Mouse (Mus musculus): ENCODE measurements around the gene Ybx1. TPM values are rescaled to one million over a fixed set of nuclear protein-coding genes. Genes with fewer than 3 reads are reported as not detected.

Gene Ybx1
- polyA plus RNA-seq, 1 experiment: 242 TPM

GRCm38 (mm10) chr4:119313756-119314155, 19.4 kb upstream of the Ybx1 start:
- WGBS: 92% methylated on average over 1 of the region's 1 CpGs
- Histone ChIP-seq H3K27ac (ENCODE audit: insufficient read depth, low read depth, low read length) (no peak overlapping the region), H3K4me3 (ENCODE audit: low read depth, low read length) (no peak overlapping the region), H3K36me3 (ENCODE audit: control insufficient read depth, insufficient read depth, low read length) (peaks cover 40% of the 10 kb centered on the region), H3K4me1 (ENCODE audit: control insufficient read depth, insufficient read depth, insufficient read length, low read length) (no peaks in the 10 kb centered on the region), H3K27me3 (ENCODE audit: control insufficient read depth, insufficient read depth, low read length) (no peaks in the 10 kb centered on the region)
- no peak for TF ChIP-seq POLR2A (IDR thresholded peaks at IDR 0.05; ENCODE audit: low read depth, low read length)
- TF ChIP-seq CTCF (IDR thresholded peaks at IDR 0.05; ENCODE audit: extremely low read depth, insufficient read length, insufficient replicate concordance, low read depth, low read length): no peak

DNA sequence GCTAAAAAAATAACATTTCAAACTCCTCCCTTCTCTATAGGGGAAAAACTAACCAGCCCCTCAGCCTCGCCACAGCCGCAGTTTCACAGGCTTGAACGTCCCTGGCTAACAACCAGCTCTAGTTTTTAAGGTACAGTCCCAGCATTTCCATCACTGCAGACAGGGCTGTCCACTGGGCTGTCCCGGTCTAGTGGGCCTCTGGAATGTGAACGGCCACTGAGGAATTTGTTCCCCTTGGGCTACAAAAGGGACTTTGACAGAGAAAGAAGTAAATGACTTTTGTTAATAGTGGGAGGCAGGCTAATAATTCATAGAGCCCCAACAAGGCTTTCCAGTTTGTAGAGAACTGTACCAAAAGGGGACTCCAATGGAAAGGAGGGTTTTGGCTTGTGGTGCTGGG, 11.0 kb upstream of the Ybx1 start:
- 87% methylated on average over 5 of the region's 5 CpGs for WGBS

GRCm38 (mm10) chr4:119303291-119303690, 8.9 kb upstream of the Ybx1 start:
- 89% methylated on average over 8 of the region's 8 CpGs for WGBS
- Histone ChIP-seq H3K4me3 (ENCODE audit: low read depth, low read length) (no peak overlapping the region), H3K27ac (ENCODE audit: insufficient read depth, low read depth, low read length) (no peak overlapping the region), H3K36me3 (ENCODE audit: control insufficient read depth, insufficient read depth, low read length) (peaks cover 9% of the 10 kb centered on the region), H3K4me1 (ENCODE audit: control insufficient read depth, insufficient read depth, insufficient read length, low read length) (no peaks in the 10 kb centered on the region), H3K27me3 (ENCODE audit: control insufficient read depth, insufficient read depth, low read length) (no peaks in the 10 kb centered on the region)
- no peak for TF ChIP-seq POLR2A (IDR thresholded peaks at IDR 0.05; ENCODE audit: low read depth, low read length)
- TF ChIP-seq CTCF (IDR thresholded peaks at IDR 0.05; ENCODE audit: extremely low read depth, insufficient read length, insufficient replicate concordance, low read depth, low read length): no peak

More for the DNA sequence above, 11.0 kb upstream of the Ybx1 start:
- Histone ChIP-seq H3K4me1 (ENCODE audit: control insufficient read depth, insufficient read depth, insufficient read length, low read length) (no peaks in the 10 kb centered on the region), H3K36me3 (ENCODE audit: control insufficient read depth, insufficient read depth, low read length) (peaks cover 16% of the 10 kb centered on the region), H3K27me3 (ENCODE audit: control insufficient read depth, insufficient read depth, low read length) (no peaks in the 10 kb centered on the region), H3K27ac (ENCODE audit: insufficient read depth, low read depth, low read length) (no peak overlapping the region), H3K4me3 (ENCODE audit: low read depth, low read length) (no peak overlapping the region)
- TF ChIP-seq POLR2A (IDR thresholded peaks at IDR 0.05; ENCODE audit: low read depth, low read length): no peak
- TF ChIP-seq CTCF (IDR thresholded peaks at IDR 0.05; ENCODE audit: extremely low read depth, insufficient read length, insufficient replicate concordance, low read depth, low read length): no peak

DNA sequence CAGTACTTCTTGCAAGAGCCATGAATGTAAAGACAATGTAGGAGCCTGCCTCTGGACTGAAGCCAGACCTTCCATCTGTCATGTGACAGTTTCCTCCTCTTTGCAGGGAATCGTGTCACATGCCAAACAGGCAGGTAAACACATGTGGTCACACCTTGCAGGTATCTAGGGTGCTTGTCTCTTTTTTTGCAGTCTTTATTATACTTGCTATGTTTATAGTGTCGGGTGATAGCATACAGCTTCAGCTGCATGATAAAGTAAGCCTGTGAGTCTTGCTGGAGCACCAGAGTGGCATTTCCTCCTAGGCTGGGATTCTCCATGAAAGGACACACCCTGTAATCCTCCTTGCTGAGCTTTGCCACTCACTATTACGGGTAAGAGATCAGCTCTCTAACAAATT, 7.4 kb upstream of the Ybx1 start:
- Histone ChIP-seq H3K4me1 (ENCODE audit: control insufficient read depth, insufficient read depth, insufficient read length, low read length) (no peaks in the 10 kb centered on the region), H3K27ac (ENCODE audit: insufficient read depth, low read depth, low read length) (no peak overlapping the region), H3K27me3 (ENCODE audit: control insufficient read depth, insufficient read depth, low read length) (no peaks in the 10 kb centered on the region), H3K4me3 (ENCODE audit: low read depth, low read length) (no peak overlapping the region), H3K36me3 (ENCODE audit: control insufficient read depth, insufficient read depth, low read length) (no peaks in the 10 kb centered on the region)
- TF ChIP-seq POLR2A (IDR thresholded peaks at IDR 0.05; ENCODE audit: low read depth, low read length) (no peak), CTCF (IDR thresholded peaks at IDR 0.05; ENCODE audit: extremely low read depth, insufficient read length, insufficient replicate concordance, low read depth, low read length) (no peak)
- WGBS: 28% methylated on average over 3 of the region's 3 CpGs

DNA sequence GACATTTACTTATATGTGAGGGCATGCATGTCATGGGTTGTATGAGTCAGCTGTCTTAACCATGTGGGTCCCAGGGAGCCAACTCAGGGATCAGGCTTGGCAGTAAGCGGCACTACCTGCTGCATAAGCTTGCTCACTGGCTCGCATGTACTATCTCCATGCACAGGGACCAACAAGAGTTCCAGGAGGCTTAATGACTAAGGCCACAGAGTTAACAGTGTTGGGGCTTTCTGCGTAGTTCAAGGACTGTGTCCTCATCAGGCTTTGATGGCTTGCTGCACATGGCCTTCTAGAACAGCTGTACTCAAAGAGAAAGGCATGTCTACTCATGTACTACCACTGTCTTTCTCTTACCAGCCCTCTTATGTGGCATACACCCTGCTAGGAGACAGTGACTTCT, 6.4 kb upstream of the Ybx1 start:
- Histone ChIP-seq H3K4me1 (ENCODE audit: control insufficient read depth, insufficient read depth, insufficient read length, low read length) (no peaks in the 10 kb centered on the region), H3K4me3 (ENCODE audit: low read depth, low read length) (no peak overlapping the region), H3K27me3 (ENCODE audit: control insufficient read depth, insufficient read depth, low read length) (no peaks in the 10 kb centered on the region), H3K36me3 (ENCODE audit: control insufficient read depth, insufficient read depth, low read length) (no peaks in the 10 kb centered on the region), H3K27ac (ENCODE audit: insufficient read depth, low read depth, low read length) (no peak overlapping the region)
- TF ChIP-seq CTCF (IDR thresholded peaks at IDR 0.05; ENCODE audit: extremely low read depth, insufficient read length, insufficient replicate concordance, low read depth, low read length) (no peak), POLR2A (IDR thresholded peaks at IDR 0.05; ENCODE audit: low read depth, low read length) (no peak)
- WGBS: 89% methylated on average over 3 of the region's 3 CpGs

DNA sequence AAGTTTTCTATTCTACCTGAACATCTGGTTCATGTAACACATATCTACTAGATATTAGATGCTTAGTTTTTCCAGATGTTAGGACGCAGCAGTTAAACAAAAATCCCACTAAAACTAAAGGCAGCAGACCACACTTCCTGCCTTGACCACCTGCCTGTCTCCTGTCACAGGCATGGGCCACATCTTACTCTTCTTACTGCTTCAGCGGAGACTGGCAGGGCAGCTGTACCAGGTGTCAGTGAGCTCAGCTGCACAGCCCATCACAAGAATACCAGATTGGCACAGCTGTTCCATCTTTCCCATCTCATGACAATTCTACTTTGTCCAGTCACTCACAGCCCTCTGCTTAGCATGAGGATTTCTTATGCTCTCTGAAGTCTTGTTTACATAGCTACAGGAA, 3.0 kb upstream of the Ybx1 start:
- no peak overlapping the region for H3K27ac ChIP-seq (ENCODE audit: insufficient read depth, low read depth, low read length)
- no peak for TF ChIP-seq POLR2A (IDR thresholded peaks at IDR 0.05; ENCODE audit: low read depth, low read length)
- no peak for TF ChIP-seq CTCF (IDR thresholded peaks at IDR 0.05; ENCODE audit: extremely low read depth, insufficient read length, insufficient replicate concordance, low read depth, low read length)
- 83% methylated on average over 2 of the region's 2 CpGs for WGBS
- H3K4me1 ChIP-seq (ENCODE audit: control insufficient read depth, insufficient read depth, insufficient read length, low read length): peaks cover 3% of the 10 kb centered on the region; the same call in 1 of the 2 replicates
- H3K27me3 ChIP-seq (ENCODE audit: control insufficient read depth, insufficient read depth, low read length): no peaks in the 10 kb centered on the region
- no peaks in the 10 kb centered on the region; the same call in 1 of the 2 replicates for H3K36me3 ChIP-seq (ENCODE audit: control insufficient read depth, insufficient read depth, low read length)
- H3K4me3 ChIP-seq (ENCODE audit: low read depth, low read length): no peak overlapping the region

DNA sequence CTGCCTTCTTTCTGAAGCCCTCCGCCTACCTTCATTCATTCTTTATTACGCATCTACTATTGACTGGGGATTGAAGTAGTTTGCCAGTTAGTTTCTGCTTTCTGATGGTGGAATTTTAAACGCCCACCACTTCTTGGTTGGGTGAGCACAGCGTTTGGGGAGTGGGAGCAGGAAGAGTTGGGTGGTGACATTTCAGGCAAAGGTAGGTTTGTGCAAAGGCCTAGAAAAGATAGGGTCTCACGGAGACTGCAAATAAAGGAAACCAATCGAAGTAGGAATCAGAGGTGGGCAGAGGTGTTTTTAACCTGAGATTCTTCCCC, 690 bp upstream of the Ybx1 start:
- H3K27me3 ChIP-seq (ENCODE audit: control insufficient read depth, insufficient read depth, low read length): no peaks in the 10 kb centered on the region
- peaks cover 3% of the 10 kb centered on the region; the same call in 1 of the 2 replicates for H3K4me1 ChIP-seq (ENCODE audit: control insufficient read depth, insufficient read depth, insufficient read length, low read length)
- no peak overlapping the region for H3K27ac ChIP-seq (ENCODE audit: insufficient read depth, low read depth, low read length)
- WGBS: 3% methylated on average over 6 of the region's 6 CpGs
- peaks cover 2% of the 10 kb centered on the region for H3K36me3 ChIP-seq (ENCODE audit: control insufficient read depth, insufficient read depth, low read length)
- H3K4me3 ChIP-seq (ENCODE audit: low read depth, low read length): peak overlapping the region; percentile 28; the same call in 1 of the 2 replicates
- no peak for TF ChIP-seq CTCF (IDR thresholded peaks at IDR 0.05; ENCODE audit: extremely low read depth, insufficient read length, insufficient replicate concordance, low read depth, low read length)
- TF ChIP-seq POLR2A (IDR thresholded peaks at IDR 0.05; ENCODE audit: low read depth, low read length): no peak

Measured in small intestine, adult 2 months (tissue).